Mouse (Mus musculus): ENCODE measurements around the gene Cngb1.
"Not testable (repeated sequence)": the region's sequence is repeated elsewhere in the genome, so short reads cannot be mapped to it uniquely, and the experiment has no call there.

Cngb1 gene

DNA sequence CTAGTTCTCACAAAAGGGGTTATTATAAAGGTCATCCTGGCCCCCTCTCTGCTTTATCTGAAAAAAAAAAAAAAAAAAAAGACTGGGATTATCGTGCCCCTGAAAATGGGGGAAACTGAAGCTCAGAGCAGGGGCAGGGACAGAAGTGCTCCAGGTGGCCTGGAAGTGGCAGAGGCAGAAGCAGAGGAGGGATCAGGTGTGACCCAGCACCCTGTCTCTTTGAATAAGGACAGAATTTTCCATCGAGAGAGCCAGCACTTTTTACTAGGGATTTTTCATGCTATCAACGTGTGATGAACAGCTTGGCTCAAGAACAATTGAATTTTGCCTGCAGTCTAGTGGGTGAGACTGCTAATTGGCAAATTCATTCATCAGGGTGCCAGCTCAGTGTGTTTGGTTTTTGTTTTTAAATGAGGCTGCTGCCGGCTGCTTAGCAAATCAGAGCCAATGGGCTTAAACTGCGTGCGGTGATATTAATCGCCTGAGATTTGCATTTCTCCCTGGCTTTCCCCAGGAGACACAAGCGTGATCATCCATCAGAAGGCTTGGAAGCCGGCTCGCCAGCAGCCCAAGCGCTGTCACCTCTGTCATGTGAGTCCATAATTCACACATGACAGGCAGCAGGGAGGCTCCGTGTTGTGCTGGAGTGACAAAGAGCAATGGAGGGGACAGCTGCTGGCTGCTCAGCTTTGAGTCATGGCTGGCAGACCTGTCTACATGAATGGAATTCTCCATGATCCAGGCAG, 63.4 kb downstream of the Cngb1 start:
- peak; percentile 32 for DNase-seq

DNA sequence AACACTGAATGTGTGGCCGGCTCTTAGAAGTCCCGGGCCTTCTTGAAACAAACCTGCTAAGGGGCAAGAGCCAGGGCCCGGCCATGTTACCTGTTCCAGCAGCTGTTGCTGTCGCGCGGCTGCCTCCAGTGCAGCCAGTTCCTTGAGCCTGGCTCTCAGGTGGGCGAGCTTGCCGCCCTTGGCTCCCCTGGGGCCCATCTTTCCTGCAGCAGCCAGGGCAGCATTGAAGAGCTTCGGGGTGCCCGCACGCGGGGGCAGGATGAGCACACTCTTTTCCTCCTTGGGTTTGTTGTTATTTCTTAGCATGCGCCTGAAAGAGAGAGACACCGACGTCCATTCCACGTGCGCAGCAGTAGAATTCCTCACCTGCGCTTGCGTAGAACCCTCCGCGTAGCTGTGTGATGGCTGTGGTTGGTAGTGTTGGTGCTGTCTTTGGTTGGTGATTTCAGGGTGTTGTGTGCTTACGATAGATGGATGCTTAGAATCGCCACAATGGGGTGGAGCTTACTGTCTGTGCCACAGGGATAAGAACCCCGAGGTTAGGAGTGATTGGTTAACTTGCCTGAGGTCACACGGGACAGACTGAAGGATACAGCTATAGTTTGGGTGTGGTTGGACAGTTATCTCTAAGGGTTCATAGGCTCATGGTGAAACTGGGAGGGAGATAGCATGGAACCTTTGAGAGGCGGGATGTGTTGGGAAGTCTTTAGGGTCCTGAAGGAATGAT, 64.1 kb downstream of the Cngb1 start:
- no peak for DNase-seq

DNA sequence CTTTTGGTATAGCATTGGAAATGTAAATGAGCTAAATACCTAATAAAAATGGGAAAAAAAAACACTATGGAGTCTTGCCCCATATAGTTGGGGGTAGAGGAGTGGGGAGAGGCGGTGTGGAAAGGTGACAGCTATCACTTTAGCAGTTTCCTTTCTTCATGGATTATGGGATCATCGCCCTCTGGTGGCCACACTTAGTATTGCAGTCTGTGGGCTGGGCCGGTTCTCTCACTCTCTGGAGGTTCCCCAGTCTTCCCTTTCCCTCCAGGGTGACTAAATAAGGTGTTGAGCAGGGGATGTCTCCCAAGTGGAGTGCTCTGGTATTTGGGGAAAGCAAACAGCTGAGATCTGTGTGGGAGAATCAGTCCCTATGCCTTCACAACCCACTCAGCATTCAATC, 70.7 kb downstream of the Cngb1 start:
- DNase-seq: peak; percentile 63

DNA sequence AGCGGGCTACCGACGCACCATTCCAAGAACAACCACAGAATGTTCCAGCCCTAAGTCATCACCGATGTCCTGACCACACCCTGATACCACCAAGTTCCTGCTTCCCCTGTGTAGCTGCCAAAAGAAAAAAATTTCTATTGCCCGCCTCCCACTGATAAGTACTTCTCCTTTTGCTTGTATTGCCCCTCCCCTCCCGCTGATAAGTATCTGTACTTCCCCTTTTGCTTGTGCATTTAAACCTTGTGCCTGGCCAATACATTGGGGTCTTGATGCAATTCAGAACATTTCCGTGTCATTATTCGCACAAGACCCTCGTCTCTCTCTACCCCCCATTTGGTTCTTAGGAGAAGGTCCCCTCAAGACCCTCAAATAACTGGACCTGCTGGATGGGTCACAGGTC, 76.3 kb downstream of the Cngb1 start:
- not testable (repeated sequence) for DNase-seq

DNA sequence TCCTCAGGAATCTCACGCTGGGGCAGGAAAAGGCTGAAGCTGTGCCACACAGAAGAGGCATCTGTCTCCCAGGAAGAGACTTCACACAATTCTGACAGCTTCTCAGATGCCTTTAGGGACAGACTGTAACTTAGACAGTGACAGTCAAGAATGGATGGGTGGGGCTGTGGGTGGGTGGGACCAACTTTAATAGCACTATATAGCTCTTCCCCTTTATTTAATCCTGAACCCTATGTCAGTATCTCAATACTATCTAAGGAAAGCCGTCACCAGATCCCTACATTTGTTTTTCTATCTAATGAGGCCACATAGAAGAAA, 79.3 kb downstream of the Cngb1 start:
- DNase-seq: no peak

DNA sequence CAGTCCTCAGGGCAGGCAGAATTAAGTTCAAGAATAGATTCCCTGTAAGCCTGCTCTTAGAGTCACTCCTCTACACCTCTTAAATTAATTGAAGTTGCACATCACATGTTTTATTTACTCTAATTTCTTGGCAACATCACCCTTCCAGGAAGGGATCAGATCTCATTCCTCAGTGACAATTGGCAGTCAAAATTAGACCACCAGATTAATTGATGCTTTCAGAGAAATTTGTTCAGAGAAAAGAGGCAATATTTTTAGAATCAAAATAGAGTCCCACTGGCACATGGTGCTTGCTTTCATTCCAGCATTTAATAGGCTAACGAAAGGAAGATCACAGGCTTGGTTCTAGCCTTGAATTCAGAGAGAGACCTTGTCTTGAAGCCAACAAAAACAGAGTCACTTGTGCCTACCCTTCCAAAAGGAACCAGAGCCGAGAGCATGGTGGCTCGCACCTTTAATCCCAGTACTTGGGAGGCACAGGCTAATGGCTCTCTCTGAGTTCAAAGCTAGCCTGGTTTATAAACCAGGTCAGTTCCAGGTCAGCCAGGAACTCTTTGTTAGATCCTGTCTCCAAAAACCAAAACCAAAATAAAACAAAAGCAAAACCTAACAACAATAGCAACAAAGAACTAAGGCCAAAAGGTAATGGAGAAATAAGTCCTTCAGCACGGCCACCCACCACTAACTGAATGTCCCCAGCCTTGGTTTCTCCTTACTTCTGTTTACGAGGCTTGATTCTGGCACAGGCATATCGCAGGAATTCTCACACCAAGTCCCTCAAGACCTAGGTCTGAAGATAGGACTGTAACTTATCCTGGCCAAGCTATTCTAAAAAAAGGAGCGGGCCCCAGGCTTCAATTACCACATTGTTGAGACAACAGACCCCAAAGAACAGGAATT, 79.9 kb downstream of the Cngb1 start:
- no peak for DNase-seq

DNA sequence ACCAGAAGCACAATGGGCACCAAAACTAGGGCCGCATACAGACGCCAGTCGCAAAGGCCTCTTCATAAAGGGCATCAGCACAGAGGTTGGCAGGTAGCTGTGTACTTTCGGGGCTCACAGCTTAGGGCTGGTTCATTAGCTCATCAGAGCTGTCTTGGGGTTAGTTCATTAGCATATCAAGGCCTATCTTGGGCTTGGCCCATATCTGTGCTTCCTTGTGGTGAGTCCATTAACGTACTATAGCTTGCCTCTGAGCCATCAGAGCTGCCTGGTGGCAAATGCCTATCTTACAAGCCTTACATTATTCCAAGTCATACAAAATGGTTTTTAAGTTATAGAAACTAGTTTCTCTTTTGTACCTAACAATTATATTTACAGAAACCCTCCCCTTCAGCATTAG, 82.4 kb downstream of the Cngb1 start:
- DNase-seq: no peak

DNA sequence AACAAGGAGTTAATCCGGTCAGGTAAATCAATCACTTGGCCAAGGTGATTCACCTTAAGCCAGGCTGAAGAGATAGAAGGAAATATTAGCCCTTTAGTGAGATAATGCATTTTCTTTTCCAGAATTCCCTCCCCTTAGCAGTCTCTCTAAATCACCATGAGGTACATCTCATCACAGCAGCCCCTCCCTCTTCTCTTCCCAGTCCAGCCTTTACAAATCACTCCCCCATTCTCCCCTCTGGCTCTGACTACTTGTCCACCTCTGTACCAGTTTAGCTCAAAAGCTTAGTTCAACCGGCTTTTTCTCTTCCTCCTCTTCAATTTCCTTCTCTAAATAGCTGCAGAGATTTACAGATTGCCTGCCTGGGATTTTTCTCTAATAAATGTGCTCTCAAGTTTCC, 85.3 kb downstream of the Cngb1 start:
- no peak for DNase-seq

DNA sequence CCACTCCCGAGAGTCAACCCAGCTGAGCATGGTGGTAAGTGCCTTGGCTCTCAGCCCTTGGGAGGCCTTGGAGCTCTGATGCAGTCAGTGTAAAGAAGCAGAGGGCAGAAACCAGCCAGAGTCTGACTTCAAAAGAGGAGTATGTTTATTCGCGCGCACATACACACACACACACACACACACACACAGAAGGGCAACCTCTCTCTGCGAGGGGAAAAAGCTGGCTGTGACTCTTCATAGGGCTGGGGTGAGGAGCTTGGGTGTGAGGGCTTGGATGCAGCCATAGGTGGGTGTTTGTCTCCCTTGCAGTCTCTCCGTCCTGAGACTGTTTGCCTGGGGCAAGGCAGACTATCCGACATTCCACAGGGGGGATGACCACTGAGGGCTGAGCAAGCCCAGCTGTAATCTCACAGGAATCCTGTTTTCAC, 85.8 kb downstream of the Cngb1 start:
- no peak for DNase-seq

DNA sequence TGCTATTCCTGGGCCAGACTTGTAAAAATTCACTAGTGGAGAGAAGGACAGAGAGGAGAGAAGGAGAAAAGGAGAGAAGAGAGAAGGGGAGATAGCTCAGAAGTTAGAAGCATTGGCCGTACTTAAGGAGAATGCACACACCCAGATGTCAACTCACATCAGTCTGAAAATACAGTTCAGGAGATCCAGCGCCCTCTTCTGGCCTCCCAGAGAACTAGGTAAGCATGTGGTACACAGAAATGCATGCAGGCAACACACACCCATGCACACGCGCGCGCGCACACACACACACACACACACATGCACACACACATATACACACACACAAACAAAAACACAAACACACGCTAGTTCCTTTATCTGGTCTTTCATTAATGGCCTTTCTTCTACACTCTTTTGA, 86.8 kb downstream of the Cngb1 start:
- no peak for DNase-seq

DNA sequence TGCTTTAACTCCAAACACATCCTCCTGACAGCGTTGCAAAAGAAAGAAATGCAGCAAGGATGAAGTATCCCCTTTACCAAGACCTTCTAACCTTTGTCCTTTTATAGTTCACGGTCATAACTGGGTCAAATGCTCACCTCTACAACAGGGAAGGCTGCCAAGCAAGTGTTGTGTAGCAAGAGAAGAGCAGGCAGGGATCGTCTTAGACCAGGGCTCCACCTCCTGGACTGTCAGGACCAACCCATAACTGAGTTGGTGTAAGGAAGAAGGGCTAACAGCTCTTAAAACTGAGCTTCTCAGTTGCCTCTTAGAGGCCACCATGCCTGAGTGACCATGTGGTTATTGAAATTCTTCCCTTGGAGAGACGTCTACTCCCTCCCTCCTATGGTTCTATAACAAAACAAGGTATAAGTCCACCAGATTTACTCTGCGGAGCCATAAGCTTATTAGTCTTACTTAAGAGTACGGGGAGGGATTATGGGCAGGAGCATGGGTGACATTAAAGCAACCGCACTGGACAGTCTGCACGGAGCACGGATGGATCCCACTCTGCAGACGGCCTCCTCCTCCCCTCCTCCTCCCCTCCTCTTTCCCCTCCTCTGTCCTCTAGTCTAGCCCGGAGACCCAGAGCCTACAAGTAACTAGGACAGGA, 90.5 kb downstream of the Cngb1 start:
- DNase-seq: no peak

DNA sequence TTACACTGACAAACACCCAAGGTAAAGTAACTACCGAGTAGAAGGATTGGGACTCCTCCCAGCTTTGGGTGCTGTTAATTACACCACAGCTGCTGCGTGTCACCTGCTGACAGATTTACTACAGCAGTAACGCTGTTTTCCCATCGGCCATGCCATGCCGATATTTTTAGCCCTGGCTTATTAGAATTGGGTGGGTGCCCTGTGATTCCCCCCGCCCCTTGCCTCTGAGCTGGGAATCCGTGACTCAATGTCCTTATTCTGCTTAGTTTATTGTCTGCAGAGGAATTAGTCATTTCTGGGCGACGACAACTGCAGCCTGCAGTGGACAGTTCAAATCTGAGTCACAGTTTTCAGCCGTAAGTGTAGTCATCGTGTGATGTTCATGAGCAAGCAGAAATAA, 96.5 kb downstream of the Cngb1 start:
- peak; percentile 32 for DNase-seq

DNA sequence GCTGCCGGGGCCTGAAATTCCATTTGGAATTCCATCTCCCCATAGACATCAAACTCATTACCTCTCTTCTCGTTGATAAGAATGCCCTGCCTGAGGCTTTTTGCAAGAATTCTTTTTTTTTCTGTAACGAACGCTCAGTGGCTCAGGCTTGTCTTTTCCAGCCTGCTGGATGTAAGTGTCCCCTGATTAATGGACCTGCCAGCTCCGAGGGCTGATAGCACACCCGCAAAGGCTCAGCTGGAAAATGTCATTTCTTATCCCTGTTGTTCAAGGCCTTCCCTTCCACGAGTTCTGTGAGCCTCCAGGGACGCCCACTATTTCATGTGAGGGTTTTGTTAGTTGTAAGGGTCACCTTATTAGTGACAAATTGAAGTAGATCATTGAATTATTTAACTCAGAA, 100.4 kb downstream of the Cngb1 start:
- no peak for DNase-seq

DNA sequence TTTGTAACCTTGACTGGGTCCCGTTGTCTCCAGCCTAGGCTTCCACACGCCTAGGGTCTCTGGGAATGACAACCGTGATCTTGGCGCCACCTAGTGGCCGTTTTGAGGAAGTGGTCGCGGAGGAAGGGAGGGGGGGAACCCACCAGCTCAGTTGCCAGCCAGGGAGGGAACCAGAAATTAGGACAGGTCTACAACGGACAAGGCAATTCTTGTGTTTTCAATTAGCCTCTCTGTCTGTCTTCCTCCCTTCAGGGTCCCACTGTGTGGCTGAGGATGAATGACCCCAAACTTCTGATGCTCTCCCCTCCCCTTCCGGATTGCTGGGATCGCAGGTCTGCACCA, 102.4 kb downstream of the Cngb1 start:
- peak; percentile 63 for DNase-seq

DNA sequence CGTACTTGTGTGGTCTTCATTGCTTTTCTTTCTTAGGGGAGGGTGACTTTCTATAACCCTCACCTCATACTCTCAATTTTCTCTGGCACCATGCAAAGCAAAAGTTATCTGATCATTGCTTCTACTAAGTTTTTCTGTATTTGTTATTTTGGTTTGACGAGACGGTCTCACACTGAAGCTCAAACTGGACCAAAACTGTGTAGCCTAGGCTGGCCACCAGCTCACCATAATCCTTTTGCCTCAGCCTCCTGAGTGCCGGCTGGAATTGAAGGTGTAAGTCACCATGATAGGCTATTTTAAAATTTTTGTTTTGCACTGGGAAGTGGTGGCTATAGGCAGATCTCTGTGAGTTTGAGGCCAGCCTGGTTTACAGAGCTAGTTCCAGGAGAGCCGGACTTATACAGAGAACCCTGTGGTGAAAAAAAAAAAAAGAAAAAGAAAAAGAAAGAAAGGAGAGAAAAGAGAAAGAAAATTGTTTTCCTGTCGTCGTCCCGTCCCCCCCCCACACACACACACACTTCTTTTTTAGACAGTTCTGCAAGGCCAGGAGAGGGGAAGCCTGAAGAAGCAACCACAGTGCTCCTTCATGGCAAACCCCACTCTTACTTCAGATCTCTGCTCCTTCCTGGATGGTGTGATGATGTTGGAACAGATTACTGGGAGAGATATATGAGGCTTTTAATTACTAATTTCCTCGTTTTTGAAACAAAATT, 102.9 kb downstream of the Cngb1 start:
- DNase-seq: no peak

DNA sequence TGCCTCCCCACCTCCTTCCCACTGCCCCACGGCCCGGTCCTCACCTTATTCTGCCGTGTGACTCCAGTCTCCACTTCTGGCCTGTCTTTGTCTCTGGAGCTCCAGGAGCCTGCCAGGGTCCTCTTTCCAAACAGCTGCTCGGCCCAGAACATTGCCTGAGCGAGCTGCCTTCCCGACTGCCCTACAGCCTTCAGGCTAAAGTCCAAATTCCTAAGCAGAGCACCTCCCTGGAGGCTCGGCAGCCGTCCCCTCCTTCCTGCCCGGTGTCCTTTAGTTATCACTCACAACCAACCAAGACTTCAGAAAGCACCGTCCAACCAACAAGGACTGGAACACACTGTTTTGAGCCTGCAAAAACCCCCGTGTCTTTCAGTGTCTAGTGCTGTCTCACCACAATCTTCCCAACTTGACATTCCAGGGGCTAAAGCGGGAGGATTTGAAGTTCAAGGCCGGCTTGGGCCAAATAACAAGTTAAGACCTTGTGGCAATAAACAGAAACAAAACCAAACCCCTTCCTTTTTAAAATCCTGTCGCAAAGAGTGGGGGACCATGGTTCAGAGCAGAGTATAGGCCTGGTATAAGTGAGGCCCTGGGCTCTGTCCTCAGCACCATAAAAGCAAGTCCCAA, 103.6 kb downstream of the Cngb1 start, which contains the start of gene Kifc3:
Gene Kifc3, minus strand, starts transcription at position 164 of the 627 bp plus-strand sequence.
- DNase-seq: no peak

DNA sequence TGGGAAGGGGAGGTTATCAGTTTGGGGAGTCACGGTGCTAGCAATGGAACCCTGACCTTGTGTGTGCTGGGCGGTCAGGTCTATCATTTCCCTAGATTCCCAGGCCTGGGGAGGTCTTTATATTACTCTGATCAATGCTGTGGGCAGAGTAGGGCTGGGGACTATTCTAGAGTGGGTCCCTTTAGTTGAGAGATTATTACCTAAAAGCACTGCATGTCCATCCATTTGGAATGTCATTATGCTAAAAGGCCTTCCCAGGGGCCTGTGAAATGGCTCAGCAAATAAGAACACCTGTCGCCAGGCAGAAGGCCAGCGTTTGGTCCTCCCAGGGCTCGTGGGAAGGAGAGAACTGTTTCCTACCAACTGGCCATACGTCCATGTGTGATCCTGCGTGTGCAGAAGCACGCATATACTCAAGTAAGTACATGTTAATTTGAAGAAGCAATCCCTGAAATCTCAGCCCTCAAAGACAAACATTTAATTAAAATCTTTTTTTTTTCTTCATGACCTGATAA, 104.3 kb downstream of the Cngb1 start:
- no peak for DNase-seq

DNA sequence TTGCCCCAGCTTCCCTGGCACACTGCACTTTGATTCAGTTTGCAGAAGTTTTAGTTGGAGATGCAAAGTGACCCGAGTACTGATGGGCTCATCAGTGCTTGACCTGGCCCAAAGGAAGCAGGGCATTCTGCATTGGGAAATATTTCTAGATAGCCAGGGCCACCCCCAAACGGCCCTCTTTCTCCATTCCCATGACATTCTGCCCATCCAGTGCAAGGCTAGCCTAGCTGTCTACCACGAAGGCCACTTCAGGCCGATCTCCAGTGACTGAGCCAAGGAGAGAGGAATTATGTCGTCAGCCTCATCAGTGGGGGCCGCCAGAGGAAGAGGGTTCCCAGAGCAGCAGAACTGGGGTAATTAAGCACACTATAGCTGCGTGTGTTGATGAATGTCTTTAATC, 104.9 kb downstream of the Cngb1 start:
- no peak for DNase-seq

DNA sequence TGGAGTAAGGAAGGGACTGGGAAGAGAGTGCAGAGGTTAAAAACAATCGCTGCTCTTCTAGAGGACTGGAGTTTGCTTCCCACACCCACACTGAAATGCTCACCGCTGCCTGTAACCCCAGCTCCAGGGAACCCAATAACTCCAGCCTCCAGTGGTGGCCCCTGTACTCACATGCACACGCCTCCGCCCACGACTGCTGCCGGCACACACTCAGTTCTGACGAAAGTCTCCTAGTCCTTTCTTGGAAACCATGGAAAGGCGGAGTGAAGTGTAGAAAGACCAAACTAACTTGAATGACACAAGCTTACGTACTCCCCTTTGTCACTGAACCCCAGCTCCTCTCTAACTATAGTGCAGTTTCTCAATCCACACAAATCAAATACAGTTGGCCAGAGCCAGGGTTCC, 106.4 kb downstream of the Cngb1 start:
- no peak for DNase-seq

DNA sequence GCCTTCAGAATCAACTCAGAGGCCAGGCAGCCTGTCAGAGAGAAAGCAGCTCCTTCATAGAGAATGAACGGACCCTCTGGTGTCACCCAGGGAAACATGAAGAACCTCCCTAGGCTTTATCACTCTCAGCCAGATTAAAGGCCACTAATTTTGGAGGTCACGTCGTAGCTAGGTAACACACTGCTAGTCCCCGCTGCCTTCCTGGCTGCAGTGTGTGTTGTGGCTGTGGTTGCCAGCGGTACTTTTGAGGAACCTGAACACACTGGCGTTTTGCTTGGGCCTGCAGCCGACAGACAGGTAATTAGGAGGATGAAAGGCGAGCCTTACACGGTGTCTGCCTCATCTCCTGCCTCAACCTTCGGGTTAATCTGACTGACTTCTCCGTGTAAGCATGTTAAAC, 110.7 kb downstream of the Cngb1 start:
- no peak for DNase-seq

DNA sequence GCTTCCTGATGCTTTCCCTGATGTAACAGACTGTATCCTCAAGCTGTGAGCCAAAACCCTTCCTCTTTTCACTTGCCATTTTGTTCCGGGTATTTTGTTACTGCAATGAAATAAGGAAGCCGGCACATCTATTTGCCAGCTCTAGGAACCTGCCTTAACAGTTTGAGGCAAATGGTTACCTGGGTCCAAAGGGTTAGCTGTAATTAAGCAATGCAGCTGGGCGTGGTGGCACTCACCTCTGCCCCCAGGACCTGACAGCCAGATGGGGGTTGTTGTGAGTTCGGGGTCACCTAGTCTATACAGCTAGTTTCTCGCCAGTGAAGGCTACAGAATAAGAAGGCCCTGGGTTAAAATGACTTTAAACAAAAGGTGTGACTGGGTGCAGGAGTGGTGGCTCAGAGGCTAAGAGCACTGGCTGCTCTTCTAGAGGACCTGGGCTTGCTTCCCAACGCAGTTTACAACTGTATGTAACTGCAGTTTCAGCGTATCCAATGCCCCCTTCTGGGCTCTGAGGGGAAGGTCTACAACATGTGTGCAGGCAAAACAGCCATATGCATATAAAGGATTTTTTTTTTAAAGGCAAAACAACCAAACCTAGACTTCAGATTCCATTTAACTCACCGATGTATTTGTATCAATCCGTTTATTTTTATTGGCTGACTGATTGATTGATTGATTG, 114.7 kb downstream of the Cngb1 start:
- no peak for DNase-seq

Data from right cerebral cortex, adult 18-20 months (tissue).